Mouse (Mus musculus) brain, embryonic 14.5 days (tissue): Measurements from ENCODE around the gene Slc39a1.

Source experiments
- CTCF ChIP-seq: fragments of 200-500 bp; IDR thresholded peaks from 2 replicates; pipeline ENCODE4 v1.5.1; 2012; ENCODE audit warnings: inconsistent platforms, mild to moderate bottlenecking, moderate library complexity, borderline replicate concordance; ENCODE audit not compliant: insufficient read depth, insufficient read length; ENCODE audit errors: extremely low read depth
- POLR2A ChIP-seq: fragments of 200-500 bp; IDR thresholded peaks from 2 replicates; pipeline ENCODE4 v1.6.1; 2012; ENCODE audit warnings: mild to moderate bottlenecking, inconsistent platforms, borderline replicate concordance; ENCODE audit not compliant: poor library complexity, insufficient read depth, insufficient read length, severe bottlenecking; ENCODE audit errors: extremely low read depth

DNA sequence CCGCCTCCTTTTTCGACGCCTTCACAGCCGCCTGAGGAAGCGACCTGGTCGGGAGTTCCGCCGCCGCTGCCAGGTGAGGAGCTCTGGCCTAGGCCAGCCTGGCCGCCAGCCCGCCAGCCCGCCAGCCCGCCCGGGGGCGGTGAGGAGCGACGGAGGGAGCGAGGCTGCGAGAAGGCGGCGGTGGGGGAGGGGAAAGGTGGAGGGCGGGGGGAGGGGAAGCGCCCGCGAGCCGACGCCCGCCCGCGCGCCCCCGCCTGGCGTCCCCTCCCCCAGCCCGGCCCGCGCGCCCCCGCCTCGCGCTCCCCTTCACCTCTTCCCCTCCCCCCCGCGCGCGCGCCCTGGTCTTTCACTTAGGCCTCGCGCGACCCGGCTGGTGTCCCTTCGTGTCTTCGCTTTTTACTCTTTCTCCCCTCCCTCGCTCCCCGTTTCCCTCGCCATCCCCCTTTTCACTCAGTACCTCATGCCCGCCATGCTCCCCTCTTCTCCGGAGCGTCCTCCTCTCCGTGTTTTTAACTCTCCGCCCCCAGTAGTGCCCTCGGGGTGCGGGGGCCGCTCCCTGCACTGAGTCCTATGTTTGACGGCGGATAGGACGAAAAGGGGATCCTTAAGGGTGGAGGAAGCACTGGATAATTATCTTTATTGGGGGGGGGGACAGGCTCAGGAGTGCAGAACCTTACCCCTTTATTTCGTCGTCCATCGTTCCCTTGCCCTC is 45.5 kb downstream of the Slc39a1 start:
- no peak for TF ChIP-seq POLR2A
- TF ChIP-seq CTCF, result no peak
